Mouse (Mus musculus): ENCODE results near the gene Gm20388. TPM values are rescaled to one million over a fixed set of nuclear protein-coding genes. Genes with fewer than 3 reads are reported as not detected.
A peak's percentile ranks its signal among the peaks of the same experiment; 100 is the strongest.

Gm20388 gene
- total and polyA plus RNA-seq, 2 experiments from 2014 or later: 17.3 TPM; not detected in 1

GRCm38 (mm10) chr8:121727164-121727563 is 1816.5 kb downstream of the Gm20388 start:
- DNase-seq (ENCODE audit: low spot score) (no peak), ATAC-seq (ENCODE audit: insufficient read depth, low read depth) (no peak)
- no peak for TF ChIP-seq CTCF (IDR thresholded peaks at IDR 0.05; ENCODE audit: low read depth)
- no peak for TF ChIP-seq EP300 (IDR thresholded peaks at IDR 0.05; ENCODE audit: low read depth)
- Histone ChIP-seq H3K4me3 (ENCODE audit: low read depth, low read length) (no peak overlapping the region), H3K4me1 (ENCODE audit: control insufficient read depth, insufficient read depth) (no peaks in the 10 kb centered on the region), H3K9ac (replicated peaks; ENCODE audit: low read depth, low read length) (no peak overlapping the region), H3K4me2 (ENCODE audit: low read depth, low read length) (no peak overlapping the region), H3K36me3 (replicated peaks; ENCODE audit: control insufficient read depth, insufficient read depth, low read length) (no peaks in the 10 kb centered on the region), H3K27ac (ENCODE audit: low read depth) (no peak overlapping the region), H3K27me3 (ENCODE audit: control insufficient read depth, insufficient read depth, low read length) (peaks cover 53% of the 10 kb centered on the region), H3K9me3 (replicated peaks; ENCODE audit: control insufficient read depth, low read length) (0 out of 2 replicates have a peak, but pooled peaks cover 3% of the 10 kb centered on the region)
- WGBS: 53% methylated on average over 3 of the region's 3 CpGs

- whole genome bisulfite sequencing: 10% methylated on average over 12 of the region's 12 CpGs
Observed at GRCm38 (mm10) chr8:121729323-121729722, 1818.7 kb downstream of the Gm20388 start, which contains the start of gene Jph3. Gene Jph3 (plus strand): TSS chr8:121729623.

GRCm38 (mm10) chr8:121729754-121730153 is 1819.1 kb downstream of the Gm20388 start:
- H3K9ac ChIP-seq (replicated peaks; ENCODE audit: low read depth, low read length): no peak overlapping the region
- 2% methylated on average over 33 of the region's 54 CpGs for WGBS
- DNase-seq (ENCODE audit: low spot score): no peak

More at GRCm38 (mm10) chr8:121729323-121729722, 1818.7 kb downstream of the Gm20388 start, which contains the start of gene Jph3:
- no peaks in the 10 kb centered on the region for H3K4me1 ChIP-seq (ENCODE audit: control insufficient read depth, insufficient read depth)
- H3K9ac ChIP-seq (replicated peaks; ENCODE audit: low read depth, low read length): no peak within 1 kb of the TSS
- 0 out of 2 replicates have a peak, but pooled peaks cover 3% of the 10 kb centered on the region for H3K9me3 ChIP-seq (replicated peaks; ENCODE audit: control insufficient read depth, low read length)
- peak within 1 kb of the TSS; percentile 80 for H3K4me2 ChIP-seq (ENCODE audit: low read depth, low read length)
- TF ChIP-seq CTCF (IDR thresholded peaks at IDR 0.05; ENCODE audit: low read depth) (no peak), EP300 (IDR thresholded peaks at IDR 0.05; ENCODE audit: low read depth) (no peak)
- ATAC-seq (ENCODE audit: insufficient read depth, low read depth) (no peak), DNase-seq (ENCODE audit: low spot score) (no peak)
- peak within 1 kb of the TSS; percentile 47 for H3K4me3 ChIP-seq (ENCODE audit: low read depth, low read length)
- H3K27me3 ChIP-seq (ENCODE audit: control insufficient read depth, insufficient read depth, low read length): peaks cover 66% of the 10 kb centered on the region
- H3K27ac ChIP-seq (ENCODE audit: low read depth): no peak within 1 kb of the TSS
- H3K36me3 ChIP-seq (replicated peaks; ENCODE audit: control insufficient read depth, insufficient read depth, low read length): no peaks in the 10 kb centered on the region

GRCm38 (mm10) chr8:121730170-121730569 is 1819.5 kb downstream of the Gm20388 start:
- Histone ChIP-seq H3K4me1 (ENCODE audit: control insufficient read depth, insufficient read depth) (no peaks in the 10 kb centered on the region), H3K4me3 (ENCODE audit: low read depth, low read length) (peak overlapping the region; percentile 47), H3K9me3 (replicated peaks; ENCODE audit: control insufficient read depth, low read length) (0 out of 2 replicates have a peak, but pooled peaks cover 3% of the 10 kb centered on the region), H3K4me2 (ENCODE audit: low read depth, low read length) (peak overlapping the region; percentile 80), H3K27me3 (ENCODE audit: control insufficient read depth, insufficient read depth, low read length) (peaks cover 67% of the 10 kb centered on the region), H3K9ac (replicated peaks; ENCODE audit: low read depth, low read length) (no peak overlapping the region), H3K36me3 (replicated peaks; ENCODE audit: control insufficient read depth, insufficient read depth, low read length) (no peaks in the 10 kb centered on the region), H3K27ac (ENCODE audit: low read depth) (no peak overlapping the region)
- 0% methylated on average over 46 of the region's 60 CpGs for WGBS
- DNase-seq (ENCODE audit: low spot score): no peak
- no peak for ATAC-seq (ENCODE audit: insufficient read depth, low read depth)
- no peak for TF ChIP-seq EP300 (IDR thresholded peaks at IDR 0.05; ENCODE audit: low read depth)
- no peak for TF ChIP-seq CTCF (IDR thresholded peaks at IDR 0.05; ENCODE audit: low read depth)

More at GRCm38 (mm10) chr8:121729754-121730153, 1819.1 kb downstream of the Gm20388 start:
- Histone ChIP-seq H3K9me3 (replicated peaks; ENCODE audit: control insufficient read depth, low read length) (0 out of 2 replicates have a peak, but pooled peaks cover 3% of the 10 kb centered on the region), H3K36me3 (replicated peaks; ENCODE audit: control insufficient read depth, insufficient read depth, low read length) (no peaks in the 10 kb centered on the region), H3K4me2 (ENCODE audit: low read depth, low read length) (peak overlapping the region; percentile 80), H3K4me1 (ENCODE audit: control insufficient read depth, insufficient read depth) (no peaks in the 10 kb centered on the region), H3K4me3 (ENCODE audit: low read depth, low read length) (peak overlapping the region; percentile 47), H3K27me3 (ENCODE audit: control insufficient read depth, insufficient read depth, low read length) (peaks cover 67% of the 10 kb centered on the region), H3K27ac (ENCODE audit: low read depth) (no peak overlapping the region)
- ATAC-seq (ENCODE audit: insufficient read depth, low read depth): no peak
- TF ChIP-seq CTCF (IDR thresholded peaks at IDR 0.05; ENCODE audit: low read depth) (no peak), EP300 (IDR thresholded peaks at IDR 0.05; ENCODE audit: low read depth) (no peak)

GRCm38 (mm10) chr8:121730646-121731045 is 1820.0 kb downstream of the Gm20388 start:
- no peak overlapping the region for H3K9ac ChIP-seq (replicated peaks; ENCODE audit: low read depth, low read length)
- peak overlapping the region; percentile 47 for H3K4me3 ChIP-seq (ENCODE audit: low read depth, low read length)
- no peak overlapping the region for H3K27ac ChIP-seq (ENCODE audit: low read depth)
- no peaks in the 10 kb centered on the region for H3K4me1 ChIP-seq (ENCODE audit: control insufficient read depth, insufficient read depth)
- 0 out of 2 replicates have a peak, but pooled peaks cover 3% of the 10 kb centered on the region for H3K9me3 ChIP-seq (replicated peaks; ENCODE audit: control insufficient read depth, low read length)
- ATAC-seq (ENCODE audit: insufficient read depth, low read depth) (no peak), DNase-seq (ENCODE audit: low spot score) (no peak)
- peak overlapping the region; percentile 80 for H3K4me2 ChIP-seq (ENCODE audit: low read depth, low read length)
- TF ChIP-seq EP300 (IDR thresholded peaks at IDR 0.05; ENCODE audit: low read depth) (no peak), CTCF (IDR thresholded peaks at IDR 0.05; ENCODE audit: low read depth) (no peak)
- H3K27me3 ChIP-seq (ENCODE audit: control insufficient read depth, insufficient read depth, low read length): peaks cover 67% of the 10 kb centered on the region
- no peaks in the 10 kb centered on the region for H3K36me3 ChIP-seq (replicated peaks; ENCODE audit: control insufficient read depth, insufficient read depth, low read length)
- WGBS: 2% methylated on average over 32 of the region's 37 CpGs

GRCm38 (mm10) chr8:121731060-121731459 is 1820.4 kb downstream of the Gm20388 start:
- DNase-seq (ENCODE audit: low spot score): no peak
- Histone ChIP-seq H3K9ac (replicated peaks; ENCODE audit: low read depth, low read length) (no peak overlapping the region), H3K9me3 (replicated peaks; ENCODE audit: control insufficient read depth, low read length) (0 out of 2 replicates have a peak, but pooled peaks cover 3% of the 10 kb centered on the region), H3K36me3 (replicated peaks; ENCODE audit: control insufficient read depth, insufficient read depth, low read length) (no peaks in the 10 kb centered on the region), H3K4me1 (ENCODE audit: control insufficient read depth, insufficient read depth) (no peaks in the 10 kb centered on the region), H3K4me3 (ENCODE audit: low read depth, low read length) (no peak overlapping the region), H3K27me3 (ENCODE audit: control insufficient read depth, insufficient read depth, low read length) (peaks cover 67% of the 10 kb centered on the region), H3K27ac (ENCODE audit: low read depth) (no peak overlapping the region), H3K4me2 (ENCODE audit: low read depth, low read length) (no peak overlapping the region)
- 9% methylated on average over 9 of the region's 11 CpGs for WGBS
- no peak for TF ChIP-seq EP300 (IDR thresholded peaks at IDR 0.05; ENCODE audit: low read depth)
- no peak for TF ChIP-seq CTCF (IDR thresholded peaks at IDR 0.05; ENCODE audit: low read depth)
- no peak for ATAC-seq (ENCODE audit: insufficient read depth, low read depth)
